Mouse (Mus musculus): ENCODE data around the gene Tap2.
A peak's percentile ranks its signal among the peaks of the same experiment; 100 is the strongest.

DNA sequence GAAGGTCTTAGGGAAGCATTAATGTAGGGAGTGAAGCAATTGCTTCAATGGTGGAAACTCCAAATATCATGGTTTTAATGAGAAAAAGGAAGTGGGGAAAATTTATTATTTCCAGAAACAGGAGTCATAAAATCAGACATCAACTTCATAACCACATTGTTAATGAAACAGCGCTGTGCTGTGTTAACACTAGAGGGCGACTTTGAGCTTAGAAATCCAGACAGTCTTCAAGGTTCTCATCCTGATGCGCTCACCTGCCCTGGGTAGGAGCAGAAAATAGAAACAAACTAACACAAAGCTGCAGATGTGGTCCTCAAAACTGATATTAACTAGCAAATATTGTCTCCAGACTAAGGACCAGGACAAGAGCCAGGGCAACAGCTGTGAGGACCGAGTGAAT is 46.6 kb downstream of the Tap2 start:
- peak; percentile 58 for TF ChIP-seq CTCF (IDR thresholded peaks at IDR 0.05; ENCODE audit: low read depth)
- TF ChIP-seq EP300 (IDR thresholded peaks at IDR 0.05; ENCODE audit: low read depth) = no peak

Data from liver, embryonic 14.5 days (tissue).